Mouse (Mus musculus) G1E (cell line): ENCODE data around the gene Stoml3.

Source experiments
- CTCF ChIP-seq: IDR thresholded peaks from 2 replicates; pipeline ENCODE4 v1.5.1; 2012; ENCODE audit warnings: low read depth, low read length, inconsistent platforms, mixed read lengths
- GATA1 ChIP-seq: IDR thresholded peaks from 2 replicates; pipeline ENCODE4 v1.6.1; 2012; ENCODE audit warnings: borderline replicate concordance, low read length, inconsistent platforms, mixed read lengths
- GATA2 ChIP-seq: IDR thresholded peaks from 2 replicates; pipeline ENCODE4 v1.6.1; 2012; ENCODE audit warnings: low read depth, low read length, inconsistent platforms, borderline replicate concordance

- TF ChIP-seq CTCF (no peak), GATA2 (no peak), GATA1 (no peak)
Measured at GRCm38 (mm10) chr3:53445540-53445939, 42.9 kb upstream of the Stoml3 start.
